In the genomic region with DNA sequence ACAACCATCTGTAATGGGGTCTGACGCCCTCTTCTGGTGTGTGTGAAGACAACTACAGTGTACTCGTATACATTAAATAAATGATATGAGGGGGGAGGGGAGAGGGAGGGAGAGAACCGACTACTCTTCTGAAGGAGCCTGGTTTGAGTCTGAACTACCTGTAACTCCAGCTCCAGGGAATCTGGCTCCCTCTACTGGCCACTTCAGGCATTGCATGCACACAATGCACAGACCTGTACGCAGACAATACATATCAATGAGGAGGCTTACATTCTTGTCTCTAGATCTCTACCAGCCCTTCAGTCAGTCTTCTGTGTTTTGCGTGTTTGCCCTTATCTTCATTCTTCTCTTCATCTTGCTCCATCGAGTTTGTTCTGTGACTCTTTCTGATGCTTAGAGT, we compare ENCODE assay signal across 8 mouse cellular contexts.
DNase-seq lines count a peak whose midpoint lies in the region; ATAC-seq and TF ChIP-seq lines count a peak whose summit lies in the region.
"Had no signal": no experiment of that assay in that cellular context is flagged by ENCODE, and none has a peak within 500 bp of the region (broad histone marks: within the 10 kb centered on the region; RNA-seq: fewer than 3 reads in every experiment).

No protein-coding gene starts in this region.

- 84% methylated on average over 6 of the region's 6 CpGs for WGBS in kidney, embryonic 16.5 days

- no peak for ATAC-seq in kidney, embryonic 16.5 days (ENCODE audit: low FRiP score, low TSS enrichment)
- no peak for ATAC-seq in monocyte, adult 5-6 weeks (replicated peaks; ENCODE audit: insufficient number of reproducible peaks, low FRiP score, low TSS enrichment, poor library complexity, severe bottlenecking)

- H3K27ac ChIP-seq in kidney, embryonic 16.5 days (ENCODE audit: low read length): no peak overlapping the region
- no peak overlapping the region for H3K27ac ChIP-seq in ES-E14 (ENCODE audit: insufficient read depth, low read depth, low read length, poor library complexity, severe bottlenecking)

- no peak overlapping the region for H3K9ac ChIP-seq in kidney, embryonic 16.5 days (replicated peaks; ENCODE audit: low read length)
- no peak overlapping the region for H3K9ac ChIP-seq in ES-E14 (ENCODE audit: insufficient read depth, low read depth, low read length, poor library complexity, severe bottlenecking)

- H3K4me2 ChIP-seq in kidney, embryonic 16.5 days (replicated peaks; ENCODE audit: low read depth, low read length): no peak overlapping the region

- H3K9me3 ChIP-seq in kidney, embryonic 16.5 days (ENCODE audit: low read length): no peaks in the 10 kb centered on the region
- no peaks in the 10 kb centered on the region for H3K9me3 ChIP-seq in ES-E14 (ENCODE audit: control insufficient read depth, insufficient read depth, low read depth, low read length)

- no peaks in the 10 kb centered on the region for H3K4me1 ChIP-seq in kidney, embryonic 16.5 days (ENCODE audit: insufficient read depth, low read length)
- H3K4me1 ChIP-seq in ES-E14 (ENCODE audit: control insufficient read depth in 2 of 2, insufficient read depth in 2 of 2, low read length in 2 of 2, poor library complexity in 1 of 2): no peaks in the 10 kb centered on the region

- DNase-seq in kidney, adult 9 months: peak; percentile 8
- DNase-seq in B cell, adult 2 months: peak; percentile 17 to 24
- peak; percentile 82 for DNase-seq in ES-E14 (ENCODE audit: low read depth, low spot score)
- DNase-seq in kidney, postnatal 4 days: peak; percentile 51 to 52
- no peak for DNase-seq in yolk sac, embryonic 10.5 days (ENCODE audit: low spot score)

- H3K36me3 ChIP-seq in kidney, embryonic 16.5 days (ENCODE audit: insufficient read depth, low read length): no peaks in the 10 kb centered on the region
- no peaks in the 10 kb centered on the region for H3K36me3 ChIP-seq in ES-E14 (ENCODE audit: control insufficient read depth, insufficient read depth, low read length, poor library complexity, severe bottlenecking)

- no peak overlapping the region for H3K4me3 ChIP-seq in kidney, embryonic 16.5 days (ENCODE audit: low read length)
- H3K4me3 ChIP-seq in ES-E14 (ENCODE audit: insufficient read depth in 1 of 2, low read depth in 1 of 2, low read length in 2 of 2, poor library complexity in 1 of 2, severe bottlenecking in 1 of 2): no peak overlapping the region
- H3K4me3 ChIP-seq: erythroblast, embryonic 14.5 days had no signal

- H3K27me3 ChIP-seq in kidney, embryonic 16.5 days (ENCODE audit: insufficient read depth, low read length): no peaks in the 10 kb centered on the region

- in situ Hi-C loops in ES-E14 (cut with MboI; ENCODE audit: low sequenced_read_pairs in 2 of 2, unreplicated experiment in 2 of 2): no loop called here

TF ChIP-seq in ES-E14, 5 proteins besides CTCF, POLR2A, EP300 and RAD21:
- TF ChIP-seq HCFC1 (IDR thresholded peaks at IDR 0.05; ENCODE audit: borderline replicate concordance, insufficient read depth, low read length) (no peak), ZC3H11A (IDR thresholded peaks at IDR 0.05; ENCODE audit: borderline replicate concordance, low read depth, low read length) (peak; percentile 92)
